Mouse (Mus musculus) liver, embryonic 14.5 days (tissue): ENCODE measurements around the gene Serpinb1c.

ENCODE experiments used
- CTCF ChIP-seq: IDR thresholded peaks from 2 replicates; pipeline ENCODE4 v1.5.1; 2016; ENCODE audit warnings: antibody characterized with exemption, low read depth, control low read depth
- EP300 ChIP-seq: IDR thresholded peaks from 2 replicates; pipeline ENCODE4 v1.6.1; 2016; ENCODE audit warnings: antibody characterized with exemption, low read depth

DNA sequence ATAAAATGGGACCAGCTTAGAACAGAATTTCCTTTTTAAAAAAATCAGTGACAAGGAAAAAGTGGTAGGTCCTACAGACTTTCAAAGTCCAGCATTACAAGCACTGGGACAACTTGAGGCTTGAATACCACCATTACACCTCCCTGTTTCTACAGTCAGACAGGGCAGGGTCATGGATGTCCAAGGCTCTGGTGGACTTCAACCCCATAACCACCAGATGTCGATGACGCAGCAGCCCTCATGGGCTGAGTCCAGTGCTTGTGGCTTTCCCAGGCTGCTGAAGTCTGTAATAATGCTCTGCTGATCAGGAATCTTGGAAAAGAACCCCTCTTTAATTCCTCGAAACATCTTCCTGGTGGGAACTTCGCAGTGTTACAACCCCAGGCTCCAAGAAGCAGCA is 45.5 kb downstream of the Serpinb1c start:
- TF ChIP-seq CTCF: no peak
- no peak for TF ChIP-seq EP300
